Mouse (Mus musculus) midbrain, postnatal 0 days (tissue): ENCODE data around the gene Dusp8. TPM values are rescaled to one million over a fixed set of nuclear protein-coding genes. Genes with fewer than 3 reads are reported as not detected.
A peak's percentile ranks its signal among the peaks of the same experiment; 100 is the strongest.

ENCODE experiments used
- ATAC-seq: fragments of 200-750 bp; cut with Nextera tagmentation; 2 replicates; pipeline ENCODE4 v1.8.0; 2017; ENCODE audit warnings: moderate number of reproducible peaks, mild to moderate bottlenecking, moderate TSS enrichment, moderate library complexity; ENCODE audit not compliant: low FRiP score
- DNase-seq: peaks from one replicate; pipeline ENCODE4 v3.0.0-alpha.2; 2015; ENCODE audit warnings: low spot score
- H3K27ac ChIP-seq: fragments of 300-500 bp; sonication (generic); 2 replicates; pipeline ENCODE4 v1.5.1; 2014; ENCODE audit warnings: low read depth, mild to moderate bottlenecking, low read length, mixed read lengths
- H3K27me3 ChIP-seq: fragments of 300-500 bp; sonication (generic); 2 replicates; pipeline ENCODE4 v1.6.1; 2014; ENCODE audit warnings: low read length, control low read depth, mixed read lengths; ENCODE audit not compliant: insufficient read depth
- H3K36me3 ChIP-seq: fragments of 300-500 bp; sonication (generic); 2 replicates; pipeline ENCODE4 v1.6.1; 2014; ENCODE audit warnings: low read length, control low read depth, mixed read lengths; ENCODE audit not compliant: insufficient read depth
- H3K4me1 ChIP-seq: fragments of 300-500 bp; sonication (generic); 2 replicates; pipeline ENCODE4 v1.6.1; 2014; ENCODE audit warnings: mild to moderate bottlenecking, control low read depth, antibody characterized with exemption, low read length, mixed read lengths; ENCODE audit not compliant: insufficient read depth
- H3K4me2 ChIP-seq: fragments of 300-500 bp; sonication (generic); 2 replicates; pipeline ENCODE4 v1.6.1; 2014; ENCODE audit warnings: low read depth, mild to moderate bottlenecking, low read length, mixed read lengths; ENCODE audit not compliant: poor library complexity, severe bottlenecking
- H3K4me3 ChIP-seq: fragments of 300-500 bp; sonication (generic); 2 replicates; pipeline ENCODE4 v1.5.1; 2014; ENCODE audit warnings: low read depth, mild to moderate bottlenecking, low read length, moderate library complexity
- H3K9ac ChIP-seq: fragments of 300-500 bp; sonication (generic); replicated peaks from 2 replicates; pipeline ENCODE4 v1.6.1; 2014; ENCODE audit warnings: mild to moderate bottlenecking, low read length, moderate library complexity, mixed read lengths; ENCODE audit not compliant: poor library complexity, severe bottlenecking
- H3K9me3 ChIP-seq: fragments of 300-500 bp; sonication (generic); 2 replicates; pipeline ENCODE4 v1.6.1; 2016; ENCODE audit warnings: low read length, control low read depth
- CTCF ChIP-seq: IDR thresholded peaks from 2 replicates; pipeline ENCODE4 v1.5.1; 2016; ENCODE audit warnings: antibody characterized with exemption, mild to moderate bottlenecking
- WGBS: fragments of 180-500 bp; shearing (Covaris S2); extraction: QIAGEN DNeasy Blood & Tissue Kit; methylation state at CpG from one replicate; pipeline ENCODE4 v1.1.7; 2014; 5-methylcytosine and 5-hydroxymethylcytosine counted together
- polyA plus RNA-seq: library from polyadenylated mRNA; unstranded; fragments of >200 nt; fragmentation: Nextera tagmentation; extraction: Ambion mirVana; gene quantifications from 2 replicates; pipeline ENCODE4 v1.2.1, GENCODE M21; 2015
- total RNA-seq: library from RNA; depleted of rRNA; stranded (reverse); fragments of >200 nt; gene quantifications from 2 replicates; pipeline ENCODE4 v1.2.3, GENCODE M21; 2014

Gene Dusp8
- total and polyA plus RNA-seq, 2 experiments from 2014 or later: 94.2 to 144 TPM

DNA sequence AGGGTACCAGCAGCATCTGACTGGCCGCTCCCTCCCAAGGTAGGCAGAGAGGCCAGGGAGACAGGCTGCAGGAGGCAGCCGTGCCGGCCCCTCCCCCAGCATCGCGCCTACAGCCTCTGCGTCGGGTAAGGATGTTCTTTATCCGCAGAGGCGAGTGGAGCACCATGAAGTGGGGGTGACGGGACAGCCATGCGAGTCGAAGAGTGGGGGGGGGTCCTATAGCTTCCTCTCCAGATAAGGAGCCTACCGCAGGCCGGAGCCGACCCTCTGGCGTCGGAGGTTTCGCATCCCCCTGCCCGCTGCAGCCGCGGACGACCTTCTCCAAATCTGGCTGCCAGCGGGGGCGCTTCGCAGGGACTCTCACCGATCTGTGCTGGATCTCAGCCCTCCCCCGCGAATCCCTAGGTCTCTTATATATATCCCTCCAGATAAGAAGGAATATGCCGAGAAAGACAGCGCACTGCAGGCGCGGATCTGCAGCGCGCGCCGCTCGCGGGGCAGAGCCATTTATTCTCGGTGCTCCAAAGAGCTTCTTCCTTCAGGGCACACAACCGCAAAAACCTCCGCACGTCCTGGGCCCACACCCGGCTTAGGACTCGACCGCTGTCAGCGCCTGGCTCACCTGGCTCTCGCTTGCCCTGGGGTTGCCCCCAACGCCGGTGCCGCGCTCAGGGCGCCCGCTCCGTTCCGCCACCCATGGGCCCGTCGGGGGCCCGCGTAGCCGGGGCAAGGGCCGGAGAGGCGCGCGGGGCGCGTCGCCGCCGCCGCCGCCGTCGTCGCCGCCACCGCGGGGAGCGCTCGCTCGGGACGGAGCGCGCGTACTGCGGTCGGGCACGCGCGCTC, 1.1 kb downstream of the Dusp8 start:
- Histone ChIP-seq H3K9me3 (no peaks in the 10 kb centered on the region), H3K36me3 (peaks cover 3% of the 10 kb centered on the region; the same call in 1 of the 2 replicates), H3K4me2 (peak overlapping the region; percentile 98), H3K27ac (peak overlapping the region; percentile 95), H3K9ac (peak overlapping the region; percentile 93), H3K27me3 (no peaks in the 10 kb centered on the region), H3K4me3 (peak overlapping the region; percentile 85), H3K4me1 (peaks cover 44% of the 10 kb centered on the region)
- peak; percentile 20 for TF ChIP-seq CTCF
- WGBS: under 1% methylated on average over 61 of the region's 89 CpGs
- peak; percentile 29; the same call in 1 of the 2 replicates for ATAC-seq
- DNase-seq: no peak

- peak overlapping the region; percentile 93 for H3K9ac ChIP-seq
- DNase-seq: no peak
- H3K36me3 ChIP-seq: peaks cover 6% of the 10 kb centered on the region; the same call in 1 of the 2 replicates
- no peaks in the 10 kb centered on the region for H3K27me3 ChIP-seq
- 12% methylated on average over 6 of the region's 6 CpGs for WGBS
- no peak for TF ChIP-seq CTCF
- ATAC-seq: no peak
- H3K4me2 ChIP-seq: peak overlapping the region; percentile 98
- H3K9me3 ChIP-seq: no peaks in the 10 kb centered on the region
- H3K4me3 ChIP-seq: peak overlapping the region; percentile 85
- peak overlapping the region; percentile 95 for H3K27ac ChIP-seq
- peaks cover 48% of the 10 kb centered on the region for H3K4me1 ChIP-seq
These were observed 1.9 kb downstream of the Dusp8 start for GRCm38 (mm10) chr7:142093696-142094240.

- DNase-seq (no peak), ATAC-seq (no peak)
- WGBS: 21% methylated on average over 1 of the region's 1 CpGs
- TF ChIP-seq CTCF: no peak
- Histone ChIP-seq H3K9ac (peak overlapping the region; percentile 93), H3K9me3 (no peaks in the 10 kb centered on the region), H3K4me2 (peak overlapping the region; percentile 98), H3K36me3 (peaks cover 10% of the 10 kb centered on the region), H3K4me1 (peaks cover 51% of the 10 kb centered on the region), H3K27ac (peak overlapping the region; percentile 62), H3K4me3 (peak overlapping the region; percentile 85), H3K27me3 (no peaks in the 10 kb centered on the region)
These were observed 2.7 kb downstream of the Dusp8 start for GRCm38 (mm10) chr7:142092991-142093390.

DNA sequence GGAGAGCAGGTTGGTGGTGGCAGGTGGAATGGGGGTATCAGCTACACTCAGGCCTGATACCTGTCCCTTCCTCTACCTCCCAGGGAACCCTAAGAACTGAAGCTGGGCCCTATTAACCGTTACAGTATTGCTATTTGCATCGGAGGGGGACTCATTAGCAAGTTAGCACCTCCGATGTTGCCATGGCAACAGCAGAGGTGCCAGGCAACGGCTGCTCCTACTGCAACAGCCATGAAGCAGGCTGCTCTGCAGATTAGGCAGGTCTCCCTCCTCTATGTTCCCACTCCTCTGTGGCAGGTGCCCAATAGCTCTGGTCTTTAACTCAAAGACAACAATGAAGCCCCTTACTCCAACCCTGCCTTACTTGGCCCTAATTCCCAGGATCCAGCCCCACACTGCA, 3.8 kb downstream of the Dusp8 start:
- Histone ChIP-seq H3K4me3 (peak overlapping the region; percentile 85), H3K9me3 (no peaks in the 10 kb centered on the region), H3K9ac (peak overlapping the region; percentile 93), H3K36me3 (peaks cover 22% of the 10 kb centered on the region), H3K27ac (peak overlapping the region; percentile 62), H3K4me2 (peak overlapping the region; percentile 98), H3K27me3 (no peaks in the 10 kb centered on the region), H3K4me1 (peaks cover 51% of the 10 kb centered on the region)
- 5% methylated on average over 4 of the region's 4 CpGs for WGBS
- ATAC-seq (no peak), DNase-seq (peak; percentile 93)
- no peak for TF ChIP-seq CTCF

- Histone ChIP-seq H3K4me3 (no peak overlapping the region), H3K4me1 (peaks cover 47% of the 10 kb centered on the region), H3K27ac (peak overlapping the region; percentile 62), H3K27me3 (no peaks in the 10 kb centered on the region), H3K4me2 (peak overlapping the region; percentile 5), H3K9ac (0 out of 2 replicates have a peak overlapping the region, but pooled peaks have one; percentile 29), H3K9me3 (no peaks in the 10 kb centered on the region), H3K36me3 (peaks cover 42% of the 10 kb centered on the region)
- ATAC-seq: no peak
- DNase-seq: no peak
- TF ChIP-seq CTCF: no peak
- 43% methylated on average over 17 of the region's 17 CpGs for WGBS
These were observed 5.8 kb downstream of the Dusp8 start for GRCm38 (mm10) chr7:142089648-142090447.
